Mouse (Mus musculus) midbrain, embryonic 11.5 days (tissue): ENCODE measurements around the gene Clec4g. TPM values are rescaled to one million over a fixed set of nuclear protein-coding genes. Genes with fewer than 3 reads are reported as not detected.

Experiments
- ATAC-seq: fragments of 200-750 bp; cut with Nextera tagmentation; 2 replicates; pipeline ENCODE4 v1.8.0; 2017; ENCODE audit warnings: moderate TSS enrichment, moderate library complexity; ENCODE audit not compliant: low FRiP score
- DNase-seq: peaks from one replicate; pipeline ENCODE4 v3.0.0; 2015; ENCODE audit warnings: low spot score; ENCODE audit errors: missing footprints
- H3K27ac ChIP-seq: fragments of 300-500 bp; sonication (generic); 2 replicates; pipeline ENCODE4 v1.5.1; 2014; ENCODE audit warnings: low read depth, low read length
- H3K27me3 ChIP-seq: fragments of 300-500 bp; sonication (generic); 2 replicates; pipeline ENCODE4 v1.6.1; 2014; ENCODE audit warnings: mild to moderate bottlenecking, low read length, moderate library complexity, mixed read lengths; ENCODE audit not compliant: control insufficient read depth, insufficient read depth
- H3K36me3 ChIP-seq: fragments of 300-500 bp; sonication (generic); 2 replicates; pipeline ENCODE4 v1.6.1; 2014; ENCODE audit warnings: mild to moderate bottlenecking, low read length, moderate library complexity, mixed read lengths; ENCODE audit not compliant: control insufficient read depth, insufficient read depth
- H3K4me1 ChIP-seq: fragments of 300-500 bp; sonication (generic); 2 replicates; pipeline ENCODE4 v1.6.1; 2014; ENCODE audit warnings: low read length; ENCODE audit not compliant: control insufficient read depth, insufficient read depth
- H3K4me2 ChIP-seq: fragments of 300-500 bp; sonication (generic); 2 replicates; pipeline ENCODE4 v1.6.1; 2014; ENCODE audit warnings: mild to moderate bottlenecking, moderate library complexity
- H3K4me3 ChIP-seq: fragments of 300-500 bp; sonication (generic); 2 replicates; pipeline ENCODE4 v1.5.1; 2014; ENCODE audit warnings: low read depth, low read length
- H3K9ac ChIP-seq: fragments of 300-500 bp; sonication (generic); 2 replicates; pipeline ENCODE4 v1.6.1; 2014; ENCODE audit warnings: low read length
- H3K9me3 ChIP-seq: fragments of 300-500 bp; sonication (generic); 2 replicates; pipeline ENCODE4 v1.6.1; 2016; ENCODE audit warnings: low read length; ENCODE audit not compliant: control insufficient read depth
- WGBS: fragments of 180-500 bp; shearing (Covaris S2); extraction: QIAGEN DNeasy Blood & Tissue Kit; methylation state at CpG from one replicate; pipeline ENCODE4 v1.1.7; 2014; 5-methylcytosine and 5-hydroxymethylcytosine counted together
- polyA plus RNA-seq: library from polyadenylated mRNA; unstranded; fragments of >200 nt; fragmentation: Nextera tagmentation; extraction: Ambion mirVana; gene quantifications from 2 replicates; pipeline ENCODE4 v1.2.1, GENCODE M21; 2014

The Clec4g gene
- polyA plus RNA-seq, 1 experiment from 2014 or later = not detected

GRCm38 (mm10) chr8:3717321-3717954 lies 3.0 kb downstream of the Clec4g start:
- DNase-seq = no peak
- WGBS = 86% methylated on average over 12 of the region's 12 CpGs

GRCm38 (mm10) chr8:3711646-3712045 lies 8.8 kb downstream of the Clec4g start:
- Histone ChIP-seq H3K9ac (no peak overlapping the region), H3K9me3 (no peaks in the 10 kb centered on the region), H3K4me1 (no peaks in the 10 kb centered on the region), H3K4me3 (no peak overlapping the region), H3K27me3 (no peaks in the 10 kb centered on the region), H3K4me2 (no peak overlapping the region), H3K27ac (no peak overlapping the region), H3K36me3 (no peaks in the 10 kb centered on the region)
- DNase-seq = no peak
- WGBS = 68% methylated on average over 2 of the region's 2 CpGs
- no peak for ATAC-seq

More at GRCm38 (mm10) chr8:3717321-3717954, 3.0 kb downstream of the Clec4g start:
- Histone ChIP-seq H3K9ac (no peak overlapping the region), H3K4me2 (no peak overlapping the region), H3K4me1 (no peaks in the 10 kb centered on the region), H3K4me3 (no peak overlapping the region), H3K9me3 (no peaks in the 10 kb centered on the region), H3K27ac (no peak overlapping the region), H3K27me3 (no peaks in the 10 kb centered on the region), H3K36me3 (no peaks in the 10 kb centered on the region)
- no peak for ATAC-seq

GRCm38 (mm10) chr8:3710312-3710711 lies 10.1 kb downstream of the Clec4g start:
- Histone ChIP-seq H3K4me3 (no peak overlapping the region), H3K9ac (no peak overlapping the region), H3K27ac (no peak overlapping the region), H3K9me3 (no peaks in the 10 kb centered on the region), H3K27me3 (no peaks in the 10 kb centered on the region), H3K4me2 (no peak overlapping the region), H3K36me3 (no peaks in the 10 kb centered on the region), H3K4me1 (no peaks in the 10 kb centered on the region)
- no peak for ATAC-seq
- 90% methylated on average over 3 of the region's 3 CpGs for WGBS
- DNase-seq = no peak

GRCm38 (mm10) chr8:3707611-3708010 lies 12.8 kb downstream of the Clec4g start:
- no peak overlapping the region for H3K4me3 ChIP-seq
- no peak overlapping the region for H3K27ac ChIP-seq
- no peak overlapping the region for H3K9ac ChIP-seq
- H3K27me3 ChIP-seq = no peaks in the 10 kb centered on the region
- H3K4me2 ChIP-seq = no peak overlapping the region
- no peaks in the 10 kb centered on the region for H3K36me3 ChIP-seq
- WGBS = 77% methylated on average over 7 of the region's 7 CpGs
- DNase-seq = no peak
- ATAC-seq = no peak
- H3K9me3 ChIP-seq = no peaks in the 10 kb centered on the region
- H3K4me1 ChIP-seq = no peaks in the 10 kb centered on the region

GRCm38 (mm10) chr8:3705711-3706110 lies 14.7 kb downstream of the Clec4g start:
- H3K27ac ChIP-seq = no peak overlapping the region
- no peaks in the 10 kb centered on the region for H3K4me1 ChIP-seq
- no peak for DNase-seq
- H3K27me3 ChIP-seq = no peaks in the 10 kb centered on the region
- 48% methylated on average over 4 of the region's 4 CpGs for WGBS
- H3K36me3 ChIP-seq = no peaks in the 10 kb centered on the region
- no peaks in the 10 kb centered on the region for H3K9me3 ChIP-seq
- H3K9ac ChIP-seq = no peak overlapping the region
- no peak for ATAC-seq
- H3K4me3 ChIP-seq = no peak overlapping the region
- H3K4me2 ChIP-seq = no peak overlapping the region

- H3K4me3 ChIP-seq = no peak overlapping the region
- H3K27ac ChIP-seq = no peak overlapping the region
- no peaks in the 10 kb centered on the region for H3K9me3 ChIP-seq
- H3K9ac ChIP-seq = no peak overlapping the region
- WGBS = 95% methylated on average over 1 of the region's 1 CpGs
- ATAC-seq (no peak), DNase-seq (no peak)
- no peaks in the 10 kb centered on the region for H3K27me3 ChIP-seq
- H3K36me3 ChIP-seq = no peaks in the 10 kb centered on the region
- H3K4me2 ChIP-seq = no peak overlapping the region
- no peaks in the 10 kb centered on the region for H3K4me1 ChIP-seq
Observed at GRCm38 (mm10) chr8:3701491-3701890, 19.0 kb downstream of the Clec4g start.

- ATAC-seq (no peak), DNase-seq (no peak)
- WGBS = 93% methylated on average over 3 of the region's 3 CpGs
- H3K4me1 ChIP-seq = no peaks in the 10 kb centered on the region
- no peak within 1 kb of the TSS for H3K4me3 ChIP-seq
- H3K4me2 ChIP-seq = no peak within 1 kb of the TSS
- H3K27me3 ChIP-seq = no peaks in the 10 kb centered on the region
- no peak within 1 kb of the TSS for H3K27ac ChIP-seq
- no peaks in the 10 kb centered on the region for H3K9me3 ChIP-seq
- H3K9ac ChIP-seq = no peak within 1 kb of the TSS
- no peaks in the 10 kb centered on the region for H3K36me3 ChIP-seq
Observed at GRCm38 (mm10) chr8:3694121-3694520, 26.3 kb downstream of the Clec4g start, which contains the start of gene Fcer2a. TSS of gene Fcer2a (minus strand) at chr8:3694175.

- no peaks in the 10 kb centered on the region for H3K36me3 ChIP-seq
- no peak overlapping the region for H3K4me2 ChIP-seq
- no peaks in the 10 kb centered on the region for H3K9me3 ChIP-seq
- 70% methylated on average over 3 of the region's 3 CpGs for WGBS
- H3K27me3 ChIP-seq = no peaks in the 10 kb centered on the region
- H3K9ac ChIP-seq = no peak overlapping the region
- no peak for ATAC-seq
- no peaks in the 10 kb centered on the region for H3K4me1 ChIP-seq
- no peak overlapping the region for H3K27ac ChIP-seq
- DNase-seq = no peak
- H3K4me3 ChIP-seq = no peak overlapping the region
Observed at GRCm38 (mm10) chr8:3690774-3691173, 29.7 kb downstream of the Clec4g start.

GRCm38 (mm10) chr8:3687537-3687936 lies 32.9 kb downstream of the Clec4g start:
- no peak for ATAC-seq
- Histone ChIP-seq H3K4me2 (no peak overlapping the region), H3K27ac (no peak overlapping the region), H3K9ac (no peak overlapping the region), H3K27me3 (no peaks in the 10 kb centered on the region), H3K36me3 (no peaks in the 10 kb centered on the region), H3K4me1 (no peaks in the 10 kb centered on the region), H3K4me3 (no peak overlapping the region), H3K9me3 (no peaks in the 10 kb centered on the region)
- 75% methylated on average over 6 of the region's 6 CpGs for WGBS
- DNase-seq = no peak
